Mouse (Mus musculus) kidney, postnatal 4 days (tissue): ENCODE data around the gene Gm20388.

Source experiments
- DNase-seq, 2 experiments: peaks; one replicate each; pipeline ENCODE4 v3.0.0; 2021; ENCODE audit warnings: mixed read lengths in 2 of 2

Gene Gm20388

GRCm38 (mm10) chr8:122720070-122720729 is 2809.6 kb downstream of the Gm20388 start:
- DNase-seq = peak; percentile 32 to 55

GRCm38 (mm10) chr8:122720811-122721640 is 2810.4 kb downstream of the Gm20388 start:
- DNase-seq = no peak

GRCm38 (mm10) chr8:122725187-122725586 is 2814.5 kb downstream of the Gm20388 start:
- DNase-seq = no peak

- no peak for DNase-seq
These were observed 2816.1 kb downstream of the Gm20388 start for GRCm38 (mm10) chr8:122726789-122727188.

GRCm38 (mm10) chr8:122727412-122727811 is 2816.8 kb downstream of the Gm20388 start:
- no peak for DNase-seq

- no peak for DNase-seq
These were observed 2818.0 kb downstream of the Gm20388 start for GRCm38 (mm10) chr8:122728630-122729029.

GRCm38 (mm10) chr8:122735110-122735509 is 2824.5 kb downstream of the Gm20388 start:
- no peak for DNase-seq

GRCm38 (mm10) chr8:122735542-122736473 is 2825.2 kb downstream of the Gm20388 start:
- DNase-seq = no peak

GRCm38 (mm10) chr8:122736623-122737022 is 2826.0 kb downstream of the Gm20388 start:
- DNase-seq = no peak

GRCm38 (mm10) chr8:122737071-122737470 is 2826.4 kb downstream of the Gm20388 start:
- peak; percentile 50 to 64 for DNase-seq

GRCm38 (mm10) chr8:122737886-122738285 is 2827.2 kb downstream of the Gm20388 start:
- no peak for DNase-seq

- DNase-seq = peak; percentile 56 to 67
These were observed 2828.6 kb downstream of the Gm20388 start for GRCm38 (mm10) chr8:122739102-122739725.

GRCm38 (mm10) chr8:122742471-122742870 is 2831.8 kb downstream of the Gm20388 start:
- DNase-seq = no peak

- no peak for DNase-seq
These were observed 2834.5 kb downstream of the Gm20388 start for GRCm38 (mm10) chr8:122745022-122745749.

GRCm38 (mm10) chr8:122745750-122746275 is 2835.2 kb downstream of the Gm20388 start:
- DNase-seq = no peak

- DNase-seq = no peak
These were observed 2835.8 kb downstream of the Gm20388 start for GRCm38 (mm10) chr8:122746439-122746838.

GRCm38 (mm10) chr8:122747825-122748224 is 2837.2 kb downstream of the Gm20388 start:
- DNase-seq = no peak

GRCm38 (mm10) chr8:122749333-122749958 is 2838.8 kb downstream of the Gm20388 start:
- DNase-seq = no peak

- no peak for DNase-seq
These were observed 2840.7 kb downstream of the Gm20388 start for GRCm38 (mm10) chr8:122751342-122751741.

- DNase-seq = no peak
These were observed 2841.6 kb downstream of the Gm20388 start for GRCm38 (mm10) chr8:122752111-122752721.
